Mouse (Mus musculus) cortical plate, adult 2 months (tissue): ENCODE measurements at regions not wholly inside any gene's neighbourhood (a gene's known extent, or its start where the extent isn't known, plus 50 kb on each side); places are given as distances from the start of the nearest gene placed in this dataset.

ENCODE experiments used
- H3K27ac ChIP-seq: fragments of 200-500 bp; 2 replicates; pipeline ENCODE4 v1.5.1; 2012; ENCODE audit warnings: low read length, control low read depth, inconsistent platforms; ENCODE audit not compliant: insufficient read depth
- H3K4me1 ChIP-seq: fragments of 200-500 bp; 2 replicates; pipeline ENCODE4 v1.6.1; 2011; ENCODE audit warnings: low read length; ENCODE audit not compliant: control insufficient read depth, insufficient read depth
- H3K4me3 ChIP-seq: fragments of 200-500 bp; 2 replicates; pipeline ENCODE4 v1.5.1; 2011; ENCODE audit warnings: mild to moderate bottlenecking, low read length, control low read depth; ENCODE audit not compliant: insufficient read depth
- CTCF ChIP-seq: fragments of 200-500 bp; IDR thresholded peaks from 2 replicates; pipeline ENCODE4 v1.5.1; 2011; ENCODE audit warnings: mild to moderate bottlenecking, control low read depth, low read length; ENCODE audit not compliant: insufficient read depth; ENCODE audit errors: extremely low read depth
- POLR2A ChIP-seq: fragments of 200-500 bp; IDR thresholded peaks from 2 replicates; pipeline ENCODE4 v1.6.1; 2011; ENCODE audit warnings: mild to moderate bottlenecking, low read length, control low read depth; ENCODE audit not compliant: insufficient read depth; ENCODE audit errors: extremely low read depth

DNA sequence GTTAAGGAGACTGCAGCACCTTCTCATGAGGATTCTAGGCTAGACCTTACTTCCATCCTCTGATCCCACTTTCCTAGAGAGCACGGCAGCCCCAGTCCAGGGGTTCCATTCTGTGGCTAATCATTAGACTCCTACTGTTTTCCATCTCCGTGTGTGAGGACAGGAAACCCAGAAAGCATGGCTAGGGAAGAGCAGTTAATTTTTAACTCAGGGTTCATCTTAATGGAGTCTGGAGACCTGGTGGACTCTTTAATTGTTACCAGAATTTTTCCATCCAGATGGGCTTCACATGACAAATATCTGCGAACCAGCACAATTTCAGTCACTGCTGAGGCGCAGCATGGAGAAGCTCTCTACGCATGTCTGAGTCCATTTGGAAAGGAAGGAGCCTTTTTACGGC is 222.8 kb upstream of the Prdm1 start:
- no peak overlapping the region for H3K4me3 ChIP-seq
- no peak overlapping the region for H3K27ac ChIP-seq
- H3K4me1 ChIP-seq, result no peaks in the 10 kb centered on the region
- TF ChIP-seq POLR2A (no peak), CTCF (no peak)

DNA sequence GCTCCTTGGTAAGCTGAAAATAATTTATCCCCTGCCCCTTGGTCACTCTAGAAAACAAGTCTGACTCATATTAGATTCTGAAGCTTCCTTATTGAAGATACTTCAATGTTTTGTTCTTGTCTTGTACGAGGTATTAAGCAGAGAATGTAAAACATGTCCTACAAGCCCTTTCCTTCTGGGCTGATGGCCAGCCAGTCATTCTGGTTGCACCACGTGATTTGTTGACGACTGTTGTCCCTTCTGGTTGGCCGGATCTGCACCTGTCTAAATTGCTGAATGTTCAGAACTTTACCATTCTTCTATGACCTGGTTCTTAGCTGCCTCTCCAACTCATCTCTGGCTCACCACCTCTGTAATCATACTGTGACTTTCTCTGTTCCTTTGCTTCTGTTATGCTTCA is 220.9 kb upstream of the Prdm1 start:
- Histone ChIP-seq H3K27ac (no peak overlapping the region), H3K4me3 (no peak overlapping the region), H3K4me1 (no peaks in the 10 kb centered on the region)
- no peak for TF ChIP-seq POLR2A
- no peak for TF ChIP-seq CTCF

DNA sequence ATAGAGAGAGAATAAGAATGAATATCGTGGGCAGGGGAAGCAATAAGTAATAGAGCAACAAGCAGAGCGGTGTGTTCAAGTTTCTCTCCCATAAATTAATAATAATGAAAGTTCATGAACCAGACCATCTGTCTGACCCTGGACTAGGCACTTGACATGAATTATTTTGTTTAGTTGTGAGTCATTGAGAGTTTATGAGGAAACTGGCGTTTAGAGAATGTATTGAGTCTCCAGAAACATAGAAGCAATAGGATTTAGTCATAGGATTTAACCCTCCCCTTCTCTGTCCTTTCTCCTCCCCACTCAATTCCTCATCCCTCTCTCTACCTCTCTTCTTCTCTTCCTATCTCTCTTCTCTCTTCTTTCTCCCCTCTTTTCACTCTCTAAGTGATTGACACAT is 219.1 kb upstream of the Prdm1 start:
- no peak overlapping the region for H3K4me3 ChIP-seq
- H3K27ac ChIP-seq, result no peak overlapping the region
- TF ChIP-seq CTCF, result no peak
- H3K4me1 ChIP-seq, result no peaks in the 10 kb centered on the region

DNA sequence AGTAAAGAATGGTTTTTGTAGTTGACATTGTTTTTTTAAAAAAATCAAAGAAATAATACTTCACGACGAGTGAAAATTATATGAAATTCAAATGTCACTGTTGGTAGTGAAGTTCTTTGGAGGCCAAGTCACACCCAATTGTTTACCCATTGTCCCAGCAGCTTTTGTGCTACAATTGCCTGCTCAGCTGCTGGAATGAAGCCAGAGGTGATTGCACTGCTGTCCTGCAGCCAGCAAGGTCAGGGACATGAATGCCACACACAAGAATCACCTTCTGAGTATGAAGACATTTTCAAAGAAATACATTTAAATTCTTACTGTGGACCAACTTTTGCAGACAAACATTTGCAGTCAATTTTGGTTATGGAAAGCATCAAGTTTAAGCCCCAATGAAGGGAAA is 215.9 kb upstream of the Prdm1 start:
- no peak overlapping the region for H3K27ac ChIP-seq
- H3K4me1 ChIP-seq, result no peaks in the 10 kb centered on the region
- TF ChIP-seq CTCF, result no peak
- no peak for TF ChIP-seq POLR2A
- H3K4me3 ChIP-seq, result no peak overlapping the region

DNA sequence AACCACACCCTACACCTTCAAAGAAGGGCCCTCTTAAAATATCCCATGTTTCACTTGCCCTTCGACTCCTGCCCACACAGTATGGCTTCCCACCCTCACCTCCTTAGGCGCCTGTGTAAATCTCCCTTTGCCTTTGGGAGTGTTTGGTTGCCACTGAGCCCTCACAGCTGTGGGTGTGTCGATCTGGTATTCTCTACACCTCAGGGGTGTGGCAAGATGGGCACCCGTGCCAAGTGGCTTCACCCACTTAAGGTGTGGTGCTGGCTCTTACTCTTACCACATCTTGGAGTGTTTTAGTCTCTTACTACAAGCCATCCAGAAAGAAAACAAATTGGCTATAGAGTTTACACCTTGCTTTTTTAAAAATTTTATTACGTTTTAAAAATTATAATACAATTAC is 205.3 kb upstream of the Prdm1 start:
- Histone ChIP-seq H3K4me1 (no peaks in the 10 kb centered on the region), H3K4me3 (no peak overlapping the region), H3K27ac (no peak overlapping the region)
- TF ChIP-seq CTCF (no peak), POLR2A (no peak)

DNA sequence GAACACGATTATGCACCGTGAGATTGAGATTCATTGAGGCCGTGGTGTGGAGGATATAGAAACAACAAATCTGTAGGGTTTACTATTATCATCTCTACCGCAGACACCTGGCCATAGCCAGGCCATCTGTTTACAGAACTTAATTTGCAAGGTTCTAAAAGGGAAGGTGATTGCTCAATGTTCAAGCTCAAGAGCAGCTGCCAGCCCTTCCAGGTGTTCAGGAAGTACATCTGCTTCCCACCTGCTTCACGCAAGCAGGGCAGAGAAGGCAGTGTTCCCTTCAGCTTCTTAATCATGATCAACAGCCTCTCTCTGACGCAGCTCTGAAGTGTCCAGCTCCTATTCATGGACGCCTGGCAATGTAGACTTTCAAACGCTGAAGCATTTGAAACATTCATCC is 202.4 kb upstream of the Prdm1 start:
- no peak overlapping the region for H3K4me3 ChIP-seq
- no peaks in the 10 kb centered on the region for H3K4me1 ChIP-seq
- TF ChIP-seq POLR2A (no peak), CTCF (no peak)
- no peak overlapping the region for H3K27ac ChIP-seq

DNA sequence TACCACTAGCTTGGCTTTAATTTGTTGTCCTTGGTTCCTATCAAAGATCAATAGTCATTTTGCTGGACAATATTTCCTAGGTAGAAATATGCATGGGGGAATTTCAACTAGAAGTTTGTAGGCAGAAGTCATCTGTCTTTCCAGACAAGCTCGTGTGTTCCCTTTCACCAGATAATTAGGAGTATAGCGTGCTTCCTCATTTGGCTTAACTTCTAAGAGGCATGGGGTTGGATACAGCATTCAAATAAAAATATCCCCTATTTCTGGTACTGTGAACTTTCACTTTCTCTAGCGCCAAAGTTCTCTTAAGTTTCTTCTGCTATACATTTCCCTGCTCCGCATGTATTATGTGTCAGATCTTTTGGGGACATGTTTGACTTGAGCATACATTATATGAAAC is 200.7 kb upstream of the Prdm1 start:
- Histone ChIP-seq H3K27ac (no peak overlapping the region), H3K4me1 (no peaks in the 10 kb centered on the region), H3K4me3 (no peak overlapping the region)
- no peak for TF ChIP-seq CTCF

DNA sequence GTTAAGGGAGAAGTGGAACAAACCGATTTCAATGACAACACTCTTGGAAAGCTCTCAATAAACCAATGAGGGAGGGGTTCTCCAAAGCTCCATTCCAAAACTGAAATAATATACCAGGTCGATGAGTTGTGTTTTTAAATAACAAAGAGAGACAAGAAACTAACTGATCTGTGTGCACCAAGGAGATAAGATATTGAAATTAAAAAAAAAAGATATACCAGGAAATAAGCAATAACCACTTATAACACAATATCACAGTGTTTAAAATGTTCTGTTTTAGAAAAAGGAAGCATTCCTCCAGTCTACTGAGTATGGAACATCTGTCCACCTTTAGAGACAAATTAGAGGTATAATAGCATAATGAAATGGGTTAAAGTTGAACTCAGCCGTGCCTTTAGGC is 196.3 kb upstream of the Prdm1 start:
- no peaks in the 10 kb centered on the region for H3K4me1 ChIP-seq
- no peak overlapping the region for H3K4me3 ChIP-seq
- H3K27ac ChIP-seq, result no peak overlapping the region
- TF ChIP-seq POLR2A (no peak), CTCF (no peak)

DNA sequence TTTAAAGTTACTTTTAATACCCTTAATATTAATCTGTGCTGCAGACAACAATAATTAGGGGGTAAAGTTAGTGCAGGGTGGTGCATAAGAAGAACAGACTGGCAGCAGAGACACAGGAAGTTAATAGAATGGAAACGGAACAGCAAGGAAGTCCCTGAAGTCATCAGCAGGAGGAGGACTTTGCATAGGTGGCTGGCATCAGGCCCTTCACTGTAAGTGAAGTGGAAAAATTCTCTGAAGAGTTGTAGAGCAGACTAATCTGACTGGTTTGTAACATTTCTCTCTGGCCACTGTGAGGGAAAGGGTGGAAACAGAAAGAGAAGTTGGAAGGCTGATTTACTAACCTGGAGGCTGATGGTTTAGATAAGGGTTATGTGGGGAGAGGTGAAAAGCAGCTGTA is 195.5 kb upstream of the Prdm1 start:
- H3K4me1 ChIP-seq, result no peaks in the 10 kb centered on the region
- TF ChIP-seq POLR2A (no peak), CTCF (no peak)
- H3K27ac ChIP-seq, result no peak overlapping the region
- H3K4me3 ChIP-seq, result no peak overlapping the region

DNA sequence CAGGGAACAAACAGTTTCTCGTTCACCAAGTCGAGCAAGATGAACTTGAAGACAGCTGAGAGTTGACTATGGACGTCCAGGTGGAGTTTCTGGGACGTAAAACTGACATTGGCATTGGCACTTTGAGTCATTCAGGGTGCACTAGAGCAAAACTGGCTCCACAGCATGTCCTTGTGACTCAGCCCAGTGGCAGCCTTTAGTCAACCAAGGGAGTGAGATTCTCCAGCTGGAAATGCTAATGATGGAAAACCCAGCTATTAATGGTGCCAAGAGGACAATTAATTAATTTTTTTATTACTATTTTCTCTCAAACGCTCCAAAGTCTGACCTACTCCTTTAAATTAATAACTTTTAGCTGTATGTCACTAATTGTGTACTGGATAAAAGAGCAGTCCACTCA is 195.0 kb upstream of the Prdm1 start:
- H3K4me1 ChIP-seq, result no peaks in the 10 kb centered on the region
- no peak overlapping the region for H3K4me3 ChIP-seq
- TF ChIP-seq POLR2A (no peak), CTCF (no peak)
- H3K27ac ChIP-seq, result no peak overlapping the region

DNA sequence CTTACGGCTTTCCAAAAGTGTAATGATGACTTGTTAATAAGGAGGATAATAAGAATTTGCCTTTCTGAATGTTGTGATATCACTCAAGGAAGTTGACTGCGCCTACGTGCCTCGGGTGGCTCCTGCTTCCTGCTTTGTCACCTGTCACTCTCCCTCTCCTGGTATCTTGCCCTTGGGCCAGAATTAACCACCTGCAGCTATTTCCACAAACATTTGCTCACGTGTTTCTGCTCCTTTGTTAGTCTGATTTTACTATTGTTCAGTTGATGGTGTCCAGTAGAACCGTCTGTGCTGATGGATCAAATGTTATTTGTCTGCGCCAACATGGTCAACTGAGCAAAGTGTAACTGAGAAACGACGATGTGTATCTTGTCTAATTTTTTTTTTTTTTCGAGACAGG is 193.4 kb upstream of the Prdm1 start:
- Histone ChIP-seq H3K27ac (no peak overlapping the region), H3K4me1 (no peaks in the 10 kb centered on the region), H3K4me3 (no peak overlapping the region)
- no peak for TF ChIP-seq CTCF
- TF ChIP-seq POLR2A, result no peak

DNA sequence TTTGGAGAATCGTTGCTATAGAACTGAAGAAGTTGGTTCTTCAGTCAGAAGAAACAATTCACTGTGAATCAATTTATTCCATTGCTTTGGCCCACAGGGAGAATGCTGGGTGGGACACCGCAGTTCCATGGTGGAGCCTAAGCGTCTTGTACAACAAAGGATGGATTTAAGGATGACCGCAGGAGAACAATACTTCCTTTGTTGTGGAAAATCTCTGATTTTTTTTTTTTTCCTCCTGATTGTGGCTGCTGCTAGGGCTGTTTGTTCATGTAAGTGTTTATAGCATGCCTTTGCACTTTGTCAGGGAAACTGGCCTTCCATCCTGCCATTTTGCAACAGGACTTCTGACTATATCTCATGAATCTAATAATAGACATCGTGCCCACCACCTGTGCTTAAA is 188.3 kb upstream of the Prdm1 start:
- no peak overlapping the region for H3K4me3 ChIP-seq
- no peaks in the 10 kb centered on the region for H3K4me1 ChIP-seq
- TF ChIP-seq CTCF (no peak), POLR2A (no peak)
- H3K27ac ChIP-seq, result no peak overlapping the region
